Mouse (Mus musculus) midbrain, embryonic 11.5 days (tissue): ENCODE measurements around the gene Rab1a. TPM values are rescaled to one million over a fixed set of nuclear protein-coding genes. Genes with fewer than 3 reads are reported as not detected.

ENCODE experiments used
- ATAC-seq: fragments of 200-750 bp; cut with Nextera tagmentation; 2 replicates; pipeline ENCODE4 v1.8.0; 2017; ENCODE audit warnings: moderate TSS enrichment, moderate library complexity; ENCODE audit not compliant: low FRiP score
- DNase-seq: peaks from one replicate; pipeline ENCODE4 v3.0.0; 2015; ENCODE audit warnings: low spot score; ENCODE audit errors: missing footprints
- H3K27ac ChIP-seq: fragments of 300-500 bp; sonication (generic); 2 replicates; pipeline ENCODE4 v1.5.1; 2014; ENCODE audit warnings: low read depth, low read length
- H3K27me3 ChIP-seq: fragments of 300-500 bp; sonication (generic); 2 replicates; pipeline ENCODE4 v1.6.1; 2014; ENCODE audit warnings: mild to moderate bottlenecking, low read length, moderate library complexity, mixed read lengths; ENCODE audit not compliant: control insufficient read depth, insufficient read depth
- H3K36me3 ChIP-seq: fragments of 300-500 bp; sonication (generic); 2 replicates; pipeline ENCODE4 v1.6.1; 2014; ENCODE audit warnings: mild to moderate bottlenecking, low read length, moderate library complexity, mixed read lengths; ENCODE audit not compliant: control insufficient read depth, insufficient read depth
- H3K4me1 ChIP-seq: fragments of 300-500 bp; sonication (generic); 2 replicates; pipeline ENCODE4 v1.6.1; 2014; ENCODE audit warnings: low read length; ENCODE audit not compliant: control insufficient read depth, insufficient read depth
- H3K4me2 ChIP-seq: fragments of 300-500 bp; sonication (generic); 2 replicates; pipeline ENCODE4 v1.6.1; 2014; ENCODE audit warnings: mild to moderate bottlenecking, moderate library complexity
- H3K4me3 ChIP-seq: fragments of 300-500 bp; sonication (generic); 2 replicates; pipeline ENCODE4 v1.5.1; 2014; ENCODE audit warnings: low read depth, low read length
- H3K9ac ChIP-seq: fragments of 300-500 bp; sonication (generic); 2 replicates; pipeline ENCODE4 v1.6.1; 2014; ENCODE audit warnings: low read length
- H3K9me3 ChIP-seq: fragments of 300-500 bp; sonication (generic); 2 replicates; pipeline ENCODE4 v1.6.1; 2016; ENCODE audit warnings: low read length; ENCODE audit not compliant: control insufficient read depth
- WGBS: fragments of 180-500 bp; shearing (Covaris S2); extraction: QIAGEN DNeasy Blood & Tissue Kit; methylation state at CpG from one replicate; pipeline ENCODE4 v1.1.7; 2014; 5-methylcytosine and 5-hydroxymethylcytosine counted together
- polyA plus RNA-seq: library from polyadenylated mRNA; unstranded; fragments of >200 nt; fragmentation: Nextera tagmentation; extraction: Ambion mirVana; gene quantifications from 2 replicates; pipeline ENCODE4 v1.2.1, GENCODE M21; 2014

The Rab1a gene
- polyA plus RNA-seq, 1 experiment from 2014 or later, result 248 TPM

GRCm38 (mm10) chr11:20249296-20250110 is 48.3 kb downstream of the Rab1a start, which contains the start of gene Cep68:
Gene Cep68, minus strand, starts transcription at chr11:20249429.
- Histone ChIP-seq H3K9me3 (no peaks in the 10 kb centered on the region), H3K36me3 (no peaks in the 10 kb centered on the region; the same call in 1 of the 2 replicates), H3K27me3 (no peaks in the 10 kb centered on the region), H3K9ac (peak within 1 kb of the TSS; percentile 97), H3K4me1 (peaks cover 22% of the 10 kb centered on the region), H3K4me2 (peak within 1 kb of the TSS; percentile 62), H3K27ac (peak within 1 kb of the TSS; percentile 68; the same call in 1 of the 2 replicates), H3K4me3 (peak within 1 kb of the TSS; percentile 87)
- under 1% methylated on average over 57 of the region's 59 CpGs for WGBS
- ATAC-seq, result peak; percentile 99
- DNase-seq, result peak; percentile 98

- no peak overlapping the region for H3K4me2 ChIP-seq
- no peak overlapping the region for H3K9ac ChIP-seq
- H3K4me3 ChIP-seq, result no peak overlapping the region
- ATAC-seq (no peak), DNase-seq (no peak)
- 92% methylated on average over 6 of the region's 6 CpGs for WGBS
- no peaks in the 10 kb centered on the region for H3K36me3 ChIP-seq
- no peaks in the 10 kb centered on the region for H3K9me3 ChIP-seq
- H3K27me3 ChIP-seq, result no peaks in the 10 kb centered on the region
- H3K4me1 ChIP-seq, result peaks cover 20% of the 10 kb centered on the region
- no peak overlapping the region for H3K27ac ChIP-seq
Observed at GRCm38 (mm10) chr11:20250476-20251178, 49.4 kb downstream of the Rab1a start.

- no peak overlapping the region for H3K4me3 ChIP-seq
- 78% methylated on average over 2 of the region's 2 CpGs for WGBS
- no peaks in the 10 kb centered on the region for H3K27me3 ChIP-seq
- H3K9me3 ChIP-seq, result no peaks in the 10 kb centered on the region
- H3K27ac ChIP-seq, result no peak overlapping the region
- no peak for ATAC-seq
- peaks cover 5% of the 10 kb centered on the region; the same call in 1 of the 2 replicates for H3K4me1 ChIP-seq
- no peak overlapping the region for H3K4me2 ChIP-seq
- no peak for DNase-seq
- no peak overlapping the region for H3K9ac ChIP-seq
- H3K36me3 ChIP-seq, result no peaks in the 10 kb centered on the region
Observed at GRCm38 (mm10) chr11:20253088-20253487, 51.9 kb downstream of the Rab1a start.

GRCm38 (mm10) chr11:20254791-20255190 is 53.6 kb downstream of the Rab1a start:
- Histone ChIP-seq H3K9ac (no peak overlapping the region), H3K27ac (no peak overlapping the region), H3K4me2 (no peak overlapping the region), H3K9me3 (no peaks in the 10 kb centered on the region), H3K36me3 (no peaks in the 10 kb centered on the region), H3K4me1 (no peaks in the 10 kb centered on the region), H3K4me3 (no peak overlapping the region), H3K27me3 (no peaks in the 10 kb centered on the region)
- ATAC-seq (no peak), DNase-seq (no peak)
- WGBS, result 93% methylated on average over 4 of the region's 4 CpGs

- Histone ChIP-seq H3K4me2 (no peak overlapping the region), H3K27ac (no peak overlapping the region), H3K4me1 (no peaks in the 10 kb centered on the region), H3K27me3 (no peaks in the 10 kb centered on the region), H3K9ac (no peak overlapping the region), H3K4me3 (no peak overlapping the region), H3K36me3 (no peaks in the 10 kb centered on the region), H3K9me3 (no peaks in the 10 kb centered on the region)
- no peak for ATAC-seq
- peak; percentile 88 for DNase-seq
- 57% methylated on average over 8 of the region's 8 CpGs for WGBS
Observed at GRCm38 (mm10) chr11:20262628-20263380, 61.6 kb downstream of the Rab1a start.

GRCm38 (mm10) chr11:20269885-20270284 is 68.7 kb downstream of the Rab1a start:
- no peaks in the 10 kb centered on the region for H3K36me3 ChIP-seq
- 84% methylated on average over 6 of the region's 6 CpGs for WGBS
- DNase-seq (no peak), ATAC-seq (no peak)
- no peaks in the 10 kb centered on the region for H3K4me1 ChIP-seq
- no peaks in the 10 kb centered on the region for H3K9me3 ChIP-seq
- no peak overlapping the region for H3K4me2 ChIP-seq
- no peak overlapping the region for H3K9ac ChIP-seq
- no peak overlapping the region for H3K27ac ChIP-seq
- H3K4me3 ChIP-seq, result no peak overlapping the region
- H3K27me3 ChIP-seq, result no peaks in the 10 kb centered on the region

- no peak for DNase-seq
- 74% methylated on average over 2 of the region's 2 CpGs for WGBS
- no peaks in the 10 kb centered on the region for H3K4me1 ChIP-seq
- no peaks in the 10 kb centered on the region for H3K27me3 ChIP-seq
- no peak overlapping the region for H3K27ac ChIP-seq
- no peaks in the 10 kb centered on the region for H3K36me3 ChIP-seq
- no peak overlapping the region for H3K4me3 ChIP-seq
- no peak overlapping the region for H3K4me2 ChIP-seq
- H3K9me3 ChIP-seq, result no peaks in the 10 kb centered on the region
- H3K9ac ChIP-seq, result no peak overlapping the region
- ATAC-seq, result no peak
Observed at GRCm38 (mm10) chr11:20275974-20276373, 74.7 kb downstream of the Rab1a start.
